Mouse (Mus musculus) C2C12 (cell line): ENCODE results near the gene Scd4. TPM values are rescaled to one million over a fixed set of nuclear protein-coding genes. Genes with fewer than 3 reads are reported as not detected.

Source experiments
- H3K27me3 ChIP-seq: one replicate; pipeline ENCODE4 v1.6.1; 2011; ENCODE audit not compliant: control insufficient read depth, insufficient read depth, insufficient read length
- H3K36me3 ChIP-seq: one replicate; pipeline ENCODE4 v1.6.1; 2011; ENCODE audit not compliant: control insufficient read depth, insufficient read depth
- H3K4me3 ChIP-seq: one replicate; pipeline ENCODE4 v1.5.1; 2011; ENCODE audit warnings: mild to moderate bottlenecking, control low read depth; ENCODE audit not compliant: poor library complexity, insufficient read depth, severe bottlenecking
- H3K79me2 ChIP-seq: one replicate; pipeline ENCODE4 v1.6.1; 2011; ENCODE audit not compliant: control insufficient read depth, insufficient read depth
- H3K79me3 ChIP-seq: one replicate; pipeline ENCODE4 v1.6.1; 2011; ENCODE audit warnings: low read depth, control low read depth
- H3ac ChIP-seq: one replicate; pipeline ENCODE3; 2011; ENCODE audit warnings: low read depth; ENCODE audit not compliant: control insufficient read depth, insufficient read length
- CEBPB ChIP-seq: IDR thresholded peaks from one replicate; pipeline ENCODE4 v1.6.1; 2011; ENCODE audit warnings: low read depth, mild to moderate bottlenecking, control low read depth, moderate library complexity
- CTCF ChIP-seq: IDR thresholded peaks from one replicate; pipeline ENCODE4 v1.5.1; 2011; ENCODE audit not compliant: control insufficient read depth, insufficient read depth, insufficient read length
- FOSL1 ChIP-seq: IDR thresholded peaks from one replicate; pipeline ENCODE4 v1.8.0; 2011; ENCODE audit warnings: mild to moderate bottlenecking, low read length; ENCODE audit not compliant: poor library complexity, insufficient read depth, severe bottlenecking
- MAX ChIP-seq: IDR thresholded peaks from one replicate; pipeline ENCODE4 v1.6.1; 2011; ENCODE audit warnings: mild to moderate bottlenecking, control low read depth
- MYOD1 ChIP-seq: IDR thresholded peaks from one replicate; pipeline ENCODE4 v1.6.1; 2011; ENCODE audit warnings: low read depth; ENCODE audit not compliant: control insufficient read depth, insufficient read length
- MYOG ChIP-seq: IDR thresholded peaks from one replicate; pipeline ENCODE4 v1.6.1; 2011; ENCODE audit not compliant: control insufficient read depth, insufficient read length; ENCODE audit errors: extremely low read depth
- USF1 ChIP-seq: IDR thresholded peaks from one replicate; pipeline ENCODE4 v1.6.1; 2011; ENCODE audit warnings: low read depth, mild to moderate bottlenecking, control low read depth, moderate library complexity
- polyA plus RNA-seq: library from polyadenylated mRNA; unstranded; fragments of >200 nt; fragmentation: generic; extraction: Trizol; gene quantifications from one replicate; pipeline ENCODE4 v1.2.1, GENCODE M21; 2012; ENCODE audit warnings: missing spikeins

Gene Scd4
- polyA plus RNA-seq, 1 experiment = 0.05 TPM

GRCm38 (mm10) chr19:44388475-44389428 is 55.9 kb downstream of the Scd4 start:
- Histone ChIP-seq H3ac (peak overlapping the region; percentile 74), H3K4me3 (peak overlapping the region; percentile 19), H3K79me2 (no peaks in the 10 kb centered on the region), H3K36me3 (no peaks in the 10 kb centered on the region), H3K79me3 (no peaks in the 10 kb centered on the region), H3K27me3 (no peaks in the 10 kb centered on the region)
- no peak for TF ChIP-seq MYOD1
- peak; percentile 82 for TF ChIP-seq USF1
- no peak for TF ChIP-seq MYOG
- TF ChIP-seq CTCF = no peak

GRCm38 (mm10) chr19:44389507-44389906 is 56.6 kb downstream of the Scd4 start:
- H3K79me3 ChIP-seq = no peaks in the 10 kb centered on the region
- H3K27me3 ChIP-seq = no peaks in the 10 kb centered on the region
- H3ac ChIP-seq = no peak overlapping the region
- H3K79me2 ChIP-seq = no peaks in the 10 kb centered on the region
- no peak overlapping the region for H3K4me3 ChIP-seq
- H3K36me3 ChIP-seq = peaks cover 2% of the 10 kb centered on the region
- TF ChIP-seq USF1 (no peak), MYOG (no peak), MYOD1 (no peak), MAX (no peak), CTCF (no peak), CEBPB (no peak), FOSL1 (no peak)

GRCm38 (mm10) chr19:44391856-44392255 is 59.0 kb downstream of the Scd4 start:
- Histone ChIP-seq H3K79me3 (no peaks in the 10 kb centered on the region), H3K4me3 (no peak overlapping the region), H3ac (no peak overlapping the region), H3K36me3 (peaks cover 24% of the 10 kb centered on the region), H3K79me2 (no peaks in the 10 kb centered on the region), H3K27me3 (no peaks in the 10 kb centered on the region)
- TF ChIP-seq USF1 = no peak
- no peak for TF ChIP-seq CTCF
- no peak for TF ChIP-seq MYOD1
- TF ChIP-seq CEBPB = no peak
- no peak for TF ChIP-seq MYOG
- TF ChIP-seq FOSL1 = no peak
- TF ChIP-seq MAX = no peak

DNA sequence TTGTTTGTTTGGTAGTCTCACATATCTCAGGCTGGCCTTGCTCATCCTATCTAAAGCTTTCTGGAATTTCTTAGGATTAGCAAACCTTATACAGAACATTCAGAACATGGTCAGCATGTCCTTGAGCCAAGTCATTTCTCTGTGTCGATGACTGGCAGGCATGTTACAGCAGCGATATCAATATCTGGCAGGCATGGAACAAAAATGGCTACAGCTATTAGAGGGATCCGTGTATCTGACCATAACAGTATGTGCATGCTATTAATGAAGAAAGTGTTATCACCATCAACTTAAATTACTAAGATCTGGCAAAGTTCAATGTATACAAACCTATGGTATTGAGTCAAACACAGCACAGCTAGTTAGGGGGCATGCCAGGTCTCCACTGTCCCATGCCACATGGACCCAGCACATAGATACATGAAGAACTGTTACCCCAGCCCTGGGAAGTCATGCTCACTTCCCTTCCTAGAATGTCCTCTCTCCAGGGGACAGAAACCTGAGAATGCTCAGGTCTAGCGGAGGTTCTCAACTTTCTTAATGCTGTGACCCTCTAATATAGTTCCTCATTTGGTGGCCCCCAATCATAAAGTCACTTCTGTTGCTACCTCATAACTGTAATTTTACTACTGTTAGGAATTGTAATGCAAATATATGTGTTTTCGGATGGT is 59.6 kb downstream of the Scd4 start:
- Histone ChIP-seq H3K4me3 (no peak overlapping the region), H3K27me3 (no peaks in the 10 kb centered on the region), H3K79me2 (no peaks in the 10 kb centered on the region), H3K36me3 (peaks cover 30% of the 10 kb centered on the region), H3K79me3 (no peaks in the 10 kb centered on the region), H3ac (no peak overlapping the region)
- TF ChIP-seq MYOD1 (no peak), USF1 (no peak), MYOG (no peak), CTCF (no peak)

DNA sequence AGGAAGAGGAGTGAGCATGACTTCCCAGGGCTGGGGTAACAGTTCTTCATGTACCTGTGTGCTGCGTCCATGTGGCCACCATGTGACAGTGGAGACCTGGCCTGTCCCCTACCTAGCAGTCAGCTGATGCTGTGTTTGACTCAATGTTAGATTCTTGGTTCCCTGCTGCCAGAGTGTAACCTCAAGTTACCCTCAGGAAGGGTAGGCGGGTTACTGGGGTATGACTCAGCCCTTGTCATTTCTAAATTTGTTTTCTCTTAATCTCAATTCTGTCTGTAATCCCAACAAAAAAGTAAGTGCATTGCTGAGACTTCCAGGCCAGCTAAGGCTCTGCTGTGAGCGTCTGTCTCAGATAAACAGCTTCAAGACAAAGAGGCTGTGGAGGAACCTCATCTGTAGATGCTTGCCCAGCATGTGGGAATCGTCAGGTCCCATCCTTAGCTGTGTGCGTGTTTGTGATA is 61.1 kb downstream of the Scd4 start:
- peaks cover 44% of the 10 kb centered on the region for H3K36me3 ChIP-seq
- no peaks in the 10 kb centered on the region for H3K27me3 ChIP-seq
- H3K79me3 ChIP-seq = no peaks in the 10 kb centered on the region
- no peak overlapping the region for H3ac ChIP-seq
- H3K79me2 ChIP-seq = no peaks in the 10 kb centered on the region
- no peak overlapping the region for H3K4me3 ChIP-seq
- TF ChIP-seq CTCF (no peak), CEBPB (no peak), MYOG (no peak), USF1 (peak; percentile 64), FOSL1 (peak; percentile 8)
